Mouse (Mus musculus): ENCODE measurements around the gene Hemk1.

GRCm38 (mm10) chr9:107280322-107281027 lies 57.7 kb downstream of the Hemk1 start:
- TF ChIP-seq CTCF (conservative IDR thresholded peaks at IDR 0.05; ENCODE audit: low read length) (no peak), NANOG (IDR thresholded peaks at IDR 0.05; ENCODE audit: borderline replicate concordance, low read length) (0 out of 2 replicates have a peak, but pooled peaks have one; percentile 27)

Measured in E14TG2a.4 (cell line).